Mouse (Mus musculus) C2C12 (cell line): Measurements from ENCODE around the gene Gm49395. TPM values are rescaled to one million over a fixed set of nuclear protein-coding genes. Genes with fewer than 3 reads are reported as not detected.

Experiments used
- H3K27me3 ChIP-seq: one replicate; pipeline ENCODE4 v1.6.1; 2011; ENCODE audit not compliant: control insufficient read depth, insufficient read depth, insufficient read length
- H3K36me3 ChIP-seq: one replicate; pipeline ENCODE4 v1.6.1; 2011; ENCODE audit not compliant: control insufficient read depth, insufficient read depth
- H3K4me3 ChIP-seq: one replicate; pipeline ENCODE4 v1.5.1; 2011; ENCODE audit warnings: mild to moderate bottlenecking, control low read depth; ENCODE audit not compliant: poor library complexity, insufficient read depth, severe bottlenecking
- H3K79me2 ChIP-seq: one replicate; pipeline ENCODE4 v1.6.1; 2011; ENCODE audit not compliant: control insufficient read depth, insufficient read depth
- H3K79me3 ChIP-seq: one replicate; pipeline ENCODE4 v1.6.1; 2011; ENCODE audit warnings: low read depth, control low read depth
- H3ac ChIP-seq: one replicate; pipeline ENCODE3; 2011; ENCODE audit warnings: low read depth; ENCODE audit not compliant: control insufficient read depth, insufficient read length
- CEBPB ChIP-seq: IDR thresholded peaks from one replicate; pipeline ENCODE4 v1.6.1; 2011; ENCODE audit warnings: low read depth, mild to moderate bottlenecking, control low read depth, moderate library complexity
- CTCF ChIP-seq: IDR thresholded peaks from one replicate; pipeline ENCODE4 v1.5.1; 2011; ENCODE audit not compliant: control insufficient read depth, insufficient read depth, insufficient read length
- FOSL1 ChIP-seq: IDR thresholded peaks from one replicate; pipeline ENCODE4 v1.8.0; 2011; ENCODE audit warnings: mild to moderate bottlenecking, low read length; ENCODE audit not compliant: poor library complexity, insufficient read depth, severe bottlenecking
- MAX ChIP-seq: IDR thresholded peaks from one replicate; pipeline ENCODE4 v1.6.1; 2011; ENCODE audit warnings: mild to moderate bottlenecking, control low read depth
- MYOD1 ChIP-seq: IDR thresholded peaks from one replicate; pipeline ENCODE4 v1.6.1; 2011; ENCODE audit warnings: low read depth; ENCODE audit not compliant: control insufficient read depth, insufficient read length
- MYOG ChIP-seq: IDR thresholded peaks from one replicate; pipeline ENCODE4 v1.6.1; 2011; ENCODE audit not compliant: control insufficient read depth, insufficient read length; ENCODE audit errors: extremely low read depth
- USF1 ChIP-seq: IDR thresholded peaks from one replicate; pipeline ENCODE4 v1.6.1; 2011; ENCODE audit warnings: low read depth, mild to moderate bottlenecking, control low read depth, moderate library complexity
- long read RNA-seq, 2 experiments: library from polyadenylated mRNA; unstranded; transcript quantifications; one replicate each; pipeline ENCODE4 v2.0.0; 2019 to 2020
- polyA plus RNA-seq: library from polyadenylated mRNA; unstranded; fragments of >200 nt; fragmentation: generic; extraction: Trizol; gene quantifications from one replicate; pipeline ENCODE4 v1.2.1, GENCODE M21; 2012; ENCODE audit warnings: missing spikeins

Gene Gm49395
- polyA plus RNA-seq, result 0.12 TPM
- long read RNA-seq, experiment 1, result 0 reads
- long read RNA-seq, experiment 2, result 0 reads

GRCm38 (mm10) chr13:115101355-115102191, at the start of gene Gm49395, which contains the start of gene Itga1:
Gene Gm49395 (minus strand): TSS chr13:115101921.
Gene Itga1 (minus strand): TSS chr13:115101964.
- H3K36me3 ChIP-seq, result no peaks in the 10 kb centered on the region
- no peaks in the 10 kb centered on the region for H3K27me3 ChIP-seq
- H3ac ChIP-seq, result peak within 1 kb of the TSS; percentile 3
- no peak within 1 kb of the TSS for H3K4me3 ChIP-seq
- H3K79me3 ChIP-seq, result no peaks in the 10 kb centered on the region
- TF ChIP-seq CEBPB (peak; percentile 16), MAX (no peak)
- H3K79me2 ChIP-seq, result no peaks in the 10 kb centered on the region

GRCm38 (mm10) chr13:115150602-115151001, 48.9 kb upstream of the Gm49395 start:
- H3K36me3 ChIP-seq, result no peaks in the 10 kb centered on the region
- H3K4me3 ChIP-seq, result no peak overlapping the region
- no peaks in the 10 kb centered on the region for H3K79me2 ChIP-seq
- no peak for TF ChIP-seq CTCF
- TF ChIP-seq MAX, result no peak
- TF ChIP-seq MYOD1, result no peak
- no peak for TF ChIP-seq FOSL1
- H3K27me3 ChIP-seq, result no peaks in the 10 kb centered on the region
- H3ac ChIP-seq, result no peak overlapping the region
- no peaks in the 10 kb centered on the region for H3K79me3 ChIP-seq

GRCm38 (mm10) chr13:115149849-115150248, 48.1 kb upstream of the Gm49395 start:
- H3K27me3 ChIP-seq, result no peaks in the 10 kb centered on the region
- no peaks in the 10 kb centered on the region for H3K79me3 ChIP-seq
- TF ChIP-seq MAX (no peak), CTCF (no peak), FOSL1 (no peak), MYOG (no peak), CEBPB (no peak), MYOD1 (no peak), USF1 (no peak)
- no peaks in the 10 kb centered on the region for H3K36me3 ChIP-seq
- H3ac ChIP-seq, result no peak overlapping the region
- H3K79me2 ChIP-seq, result no peaks in the 10 kb centered on the region
- no peak overlapping the region for H3K4me3 ChIP-seq

GRCm38 (mm10) chr13:115143575-115143974, 41.9 kb upstream of the Gm49395 start:
- TF ChIP-seq FOSL1, result no peak
- no peak for TF ChIP-seq USF1
- TF ChIP-seq MAX, result no peak
- no peak for TF ChIP-seq CEBPB
- TF ChIP-seq MYOD1, result no peak
- TF ChIP-seq MYOG, result no peak
- no peak for TF ChIP-seq CTCF
- Histone ChIP-seq H3K4me3 (no peak overlapping the region), H3K79me3 (no peaks in the 10 kb centered on the region), H3K36me3 (no peaks in the 10 kb centered on the region), H3K79me2 (no peaks in the 10 kb centered on the region), H3ac (no peak overlapping the region), H3K27me3 (no peaks in the 10 kb centered on the region)

GRCm38 (mm10) chr13:115142066-115142465, 40.3 kb upstream of the Gm49395 start:
- H3K4me3 ChIP-seq, result no peak overlapping the region
- H3ac ChIP-seq, result no peak overlapping the region
- no peaks in the 10 kb centered on the region for H3K79me3 ChIP-seq
- H3K36me3 ChIP-seq, result no peaks in the 10 kb centered on the region
- no peak for TF ChIP-seq MYOG
- TF ChIP-seq CEBPB, result no peak
- TF ChIP-seq USF1, result no peak
- TF ChIP-seq MAX, result no peak
- TF ChIP-seq FOSL1, result no peak
- TF ChIP-seq MYOD1, result no peak
- no peak for TF ChIP-seq CTCF
- no peaks in the 10 kb centered on the region for H3K27me3 ChIP-seq
- H3K79me2 ChIP-seq, result no peaks in the 10 kb centered on the region

- Histone ChIP-seq H3K79me2 (no peaks in the 10 kb centered on the region), H3K36me3 (no peaks in the 10 kb centered on the region), H3K4me3 (no peak overlapping the region), H3ac (no peak overlapping the region), H3K79me3 (no peaks in the 10 kb centered on the region), H3K27me3 (no peaks in the 10 kb centered on the region)
- no peak for TF ChIP-seq MAX
Measured at GRCm38 (mm10) chr13:115138513-115138912, 36.8 kb upstream of the Gm49395 start.
